Mouse (Mus musculus) gastrocnemius, adult 2 months (tissue): ENCODE results near the gene Pfdn5. TPM values are rescaled to one million over a fixed set of nuclear protein-coding genes. Genes with fewer than 3 reads are reported as not detected.
A peak's percentile ranks its signal among the peaks of the same experiment; 100 is the strongest.

Experiments used
- DNase-seq: peaks from one replicate; pipeline ENCODE4 v3.0.0; 2022
- H3K27ac ChIP-seq: fragments of 200-600 bp; 2 replicates; pipeline ENCODE4 v1.8.1; 2022; ENCODE audit warnings: mild to moderate bottlenecking
- H3K4me3 ChIP-seq: fragments of 200-600 bp; 2 replicates; pipeline ENCODE4 v1.8.1; 2022; ENCODE audit warnings: mild to moderate bottlenecking, moderate library complexity
- CTCF ChIP-seq: fragments of 200-600 bp; IDR thresholded peaks from 2 replicates; pipeline ENCODE4 v1.8.1; 2022; ENCODE audit warnings: antibody characterized with exemption, mild to moderate bottlenecking, moderate library complexity
- intact Hi-C: fragments of 180-260 bp; cut with DNase I; formaldehyde crosslinking; loops from one replicate; pipeline ENCODE4 v1.15.1; 2025
- long read RNA-seq, 2 experiments: library from polyadenylated mRNA; stranded (forward); transcript quantifications; one replicate each; pipeline ENCODE4 v2.0.0; 2021
- total RNA-seq, 2 experiments: library from RNA; stranded (reverse); gene quantifications; 2 replicates each; pipeline ENCODE4 v1.2.3; 2021

Gene Pfdn5
- total RNA-seq, result 100 to 1,000 TPM; 232 to 252 TPM
- long read RNA-seq, experiment 1, transcript Pfdn5-205 (6 exons, 1,062 nt), result major isoform, 73 of 75 reads
- long read RNA-seq, experiment 1, partial matches to known transcripts, result 0 of 75 reads
- long read RNA-seq, experiment 1, other reads (novel, unspliced or antisense), result 1 of 75 reads
- long read RNA-seq, experiment 2, transcript Pfdn5-205 (6 exons, 1,062 nt), result major isoform, 90 of 97 reads
- long read RNA-seq, experiment 2, partial matches to known transcripts, result 0 of 97 reads
- long read RNA-seq, experiment 2, other reads (novel, unspliced or antisense), result 5 of 97 reads

DNA sequence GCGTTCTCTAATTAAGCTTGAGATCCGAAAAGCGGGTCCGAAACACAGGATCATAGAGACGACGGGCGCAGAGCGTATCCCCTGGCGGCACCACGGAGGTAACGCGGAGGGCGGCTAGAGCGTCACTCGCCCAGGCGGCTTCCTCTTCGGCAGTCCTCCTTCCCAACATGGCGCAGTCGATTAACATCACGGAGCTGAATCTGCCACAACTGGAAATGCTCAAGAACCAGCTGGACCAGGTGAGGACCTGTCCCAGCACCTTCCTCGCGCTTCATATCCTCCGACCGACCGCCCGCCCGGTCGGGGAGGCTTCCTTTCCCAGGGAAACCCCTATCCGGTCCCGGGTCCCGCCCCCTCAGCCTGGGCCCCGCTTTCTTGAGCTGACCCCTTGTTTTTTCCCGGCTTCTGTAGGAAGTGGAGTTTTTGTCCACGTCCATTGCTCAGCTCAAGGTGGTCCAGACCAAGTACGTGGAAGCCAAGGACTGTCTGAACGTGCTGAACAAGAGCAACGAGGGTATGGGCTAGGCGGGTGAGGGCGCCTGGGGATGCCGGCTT lies at the start of gene Pfdn5:
Gene Pfdn5 (plus strand): TSS at position 95 of the 555 bp plus-strand sequence.
- H3K4me3 ChIP-seq, result peak within 1 kb of the TSS; percentile 89
- intact Hi-C loops, result no loop called here
- H3K27ac ChIP-seq, result peak within 1 kb of the TSS; percentile 89
- peak; percentile 91 for DNase-seq
- TF ChIP-seq CTCF, result peak; percentile 64

DNA sequence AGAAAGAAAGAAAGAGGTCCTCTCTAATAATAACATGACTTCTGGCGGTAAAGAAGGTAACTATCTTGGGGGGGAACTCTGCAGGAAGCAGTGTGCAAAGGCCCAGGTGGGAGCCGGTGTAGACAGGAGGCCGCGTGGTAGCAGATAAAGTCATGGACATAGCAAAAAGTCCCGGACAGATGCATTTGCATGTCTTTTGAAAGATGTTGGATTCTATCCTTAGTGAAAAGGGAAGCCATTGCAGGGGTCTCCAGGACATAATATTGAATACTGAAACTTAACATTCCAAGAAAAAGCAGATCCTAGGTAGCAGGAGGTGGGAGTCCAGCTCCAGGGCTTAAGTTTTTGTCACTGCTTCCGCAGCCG lies 47.2 kb upstream of the Pfdn5 start:
- H3K27ac ChIP-seq, result peak overlapping the region; percentile 96
- H3K4me3 ChIP-seq, result peak overlapping the region; percentile 85
- no peak for TF ChIP-seq CTCF
- intact Hi-C loops, result loop anchor here (1.0 kb wide), 1 partner anchor 39 kb away; no protein-coding TSS in a partner anchor
- DNase-seq, result no peak

DNA sequence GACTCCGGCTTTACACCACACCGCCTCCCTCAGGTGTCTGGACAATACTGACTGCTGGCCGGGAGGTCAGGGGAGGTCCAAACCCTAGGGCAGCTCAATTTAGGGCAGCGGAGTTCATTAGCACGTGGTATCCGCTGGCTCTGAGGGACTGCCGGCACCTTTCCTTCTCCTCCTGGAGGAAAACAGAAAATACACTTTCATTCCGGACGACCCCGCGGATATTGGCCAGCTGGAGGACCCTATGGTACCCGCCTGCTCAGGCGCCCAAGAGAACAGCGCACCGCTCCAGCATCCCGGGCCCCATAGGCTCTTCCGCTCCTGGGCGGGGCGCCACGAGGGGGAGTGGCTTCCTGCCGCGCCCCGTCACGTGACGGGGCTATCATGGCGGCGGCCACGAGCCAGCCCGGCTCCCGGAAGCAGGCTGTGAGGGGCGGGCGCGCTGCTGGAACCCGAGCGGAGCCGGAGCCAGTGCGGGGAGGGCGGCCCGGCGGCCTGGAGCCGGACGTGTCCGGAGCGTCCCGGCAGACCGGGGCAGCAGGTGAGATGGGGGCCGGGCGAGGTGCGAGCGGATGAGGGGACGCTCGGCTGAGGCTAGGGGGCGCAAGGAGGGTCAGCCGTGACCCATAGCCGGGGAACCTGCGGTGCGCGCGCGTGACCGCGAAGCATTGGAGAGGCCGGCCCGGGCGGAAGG lies 46.7 kb upstream of the Pfdn5 start, which contains the start of gene Mfsd5:
Gene Mfsd5 (plus strand): TSS at position 363 of the 691 bp plus-strand sequence.
- intact Hi-C loops, result loop anchor here (1.0 kb wide), 1 partner anchor 40 kb away; no protein-coding TSS in a partner anchor
- peak; percentile 94 for DNase-seq
- H3K4me3 ChIP-seq, result peak within 1 kb of the TSS; percentile 85
- peak; percentile 59 for TF ChIP-seq CTCF
- peak within 1 kb of the TSS; percentile 96 for H3K27ac ChIP-seq

DNA sequence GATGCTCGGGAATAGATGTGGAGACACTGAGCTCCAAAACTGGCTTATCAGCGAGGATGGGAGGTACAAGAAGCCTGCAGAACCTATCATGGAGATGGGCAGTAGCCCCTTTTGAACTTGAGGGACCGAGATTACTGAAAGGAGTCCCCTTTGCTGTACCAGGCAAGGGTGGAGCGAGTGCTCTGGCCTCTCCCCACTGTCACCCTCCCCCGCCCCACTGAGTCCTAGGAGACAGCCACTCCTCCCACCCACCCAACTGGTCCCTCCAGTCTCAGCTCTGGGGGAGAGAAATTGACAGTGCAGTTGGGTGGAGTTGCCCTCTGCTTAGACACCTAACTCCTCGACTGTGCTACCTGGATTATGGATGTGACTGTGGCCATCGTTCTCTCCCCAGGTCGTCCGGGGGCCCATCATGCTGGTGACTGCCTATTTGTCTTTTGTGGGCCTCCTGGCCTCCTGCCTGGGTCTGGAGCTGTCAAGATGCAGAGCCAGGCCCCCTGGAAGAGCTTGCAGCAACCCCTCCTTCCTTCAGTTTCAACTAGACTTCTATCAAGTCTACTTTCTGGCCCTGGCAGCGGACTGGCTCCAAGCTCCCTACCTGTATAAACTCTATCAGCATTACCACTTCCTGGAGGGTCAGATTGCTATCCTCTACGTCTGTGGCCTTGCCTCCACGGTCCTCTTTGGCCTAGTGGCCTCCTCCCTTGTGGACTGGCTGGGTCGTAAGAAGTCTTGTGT lies 46.0 kb upstream of the Pfdn5 start:
- Histone ChIP-seq H3K4me3 (peak overlapping the region; percentile 85), H3K27ac (peak overlapping the region; percentile 96)
- no peak for TF ChIP-seq CTCF
- intact Hi-C loops, result loop anchor here (1.0 kb wide), 1 partner anchor 41 kb away; no protein-coding TSS in a partner anchor
- no peak for DNase-seq

DNA sequence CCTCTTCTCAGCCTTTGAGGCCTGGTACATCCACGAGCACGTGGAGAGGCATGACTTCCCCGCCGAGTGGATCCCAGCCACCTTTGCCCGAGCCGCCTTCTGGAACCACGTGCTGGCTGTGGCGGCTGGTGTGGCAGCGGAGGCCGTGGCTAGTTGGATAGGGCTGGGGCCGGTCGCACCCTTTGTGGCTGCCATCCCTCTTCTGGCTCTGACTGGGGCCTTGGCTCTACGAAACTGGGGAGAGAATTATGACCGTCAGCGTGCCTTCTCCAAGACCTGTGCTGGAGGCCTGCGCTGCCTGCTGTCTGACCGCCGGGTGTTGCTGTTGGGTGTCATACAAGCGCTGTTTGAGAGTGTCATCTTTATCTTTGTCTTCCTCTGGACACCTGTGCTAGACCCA lies 45.3 kb upstream of the Pfdn5 start:
- no peak for TF ChIP-seq CTCF
- intact Hi-C loops, result no loop called here
- DNase-seq, result no peak
- H3K27ac ChIP-seq, result peak overlapping the region; percentile 96; the same call in 1 of the 2 replicates
- peak overlapping the region; percentile 85 for H3K4me3 ChIP-seq

DNA sequence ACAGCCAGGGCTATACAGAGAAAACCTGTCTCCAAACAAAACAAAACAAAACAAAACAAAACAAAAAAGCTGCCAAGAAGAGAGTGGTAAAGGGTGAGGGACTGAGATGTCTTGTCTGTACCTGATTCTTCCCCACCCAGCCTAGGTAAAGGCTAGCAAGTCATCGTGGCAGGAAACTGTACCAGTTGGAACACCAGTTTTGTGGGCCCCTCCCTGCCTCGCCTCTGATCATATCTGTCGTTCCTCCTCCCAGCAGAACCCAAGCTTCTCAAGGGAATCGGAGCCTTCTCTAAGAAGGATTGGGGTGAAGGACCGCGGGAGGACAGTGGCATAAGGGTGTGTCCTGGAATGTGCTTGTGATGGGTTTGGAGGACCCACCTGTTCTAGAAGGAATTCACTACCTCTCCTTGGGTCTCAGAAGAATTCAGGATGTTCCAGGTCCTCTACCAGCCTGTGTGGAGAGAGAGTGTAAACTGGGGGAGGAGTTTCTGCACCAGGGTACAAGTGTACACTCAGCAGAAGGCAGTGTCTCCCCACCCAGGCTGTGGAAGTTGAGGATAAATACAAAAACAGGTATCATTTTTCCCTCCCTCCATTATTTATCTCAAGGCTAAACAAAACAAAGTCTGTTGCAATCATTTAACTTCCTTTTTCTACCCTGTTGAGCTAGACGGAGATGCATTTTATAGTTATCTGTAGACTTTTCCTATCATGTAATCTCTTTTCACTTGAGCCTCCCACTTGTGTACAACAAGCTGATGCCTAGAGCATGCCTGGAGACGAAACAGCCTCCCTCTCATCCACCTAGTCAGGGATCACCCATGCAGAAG lies 43.2 kb upstream of the Pfdn5 start:
- H3K4me3 ChIP-seq, result no peak overlapping the region
- no peak for TF ChIP-seq CTCF
- intact Hi-C loops, result no loop called here
- no peak for DNase-seq
- no peak overlapping the region for H3K27ac ChIP-seq

DNA sequence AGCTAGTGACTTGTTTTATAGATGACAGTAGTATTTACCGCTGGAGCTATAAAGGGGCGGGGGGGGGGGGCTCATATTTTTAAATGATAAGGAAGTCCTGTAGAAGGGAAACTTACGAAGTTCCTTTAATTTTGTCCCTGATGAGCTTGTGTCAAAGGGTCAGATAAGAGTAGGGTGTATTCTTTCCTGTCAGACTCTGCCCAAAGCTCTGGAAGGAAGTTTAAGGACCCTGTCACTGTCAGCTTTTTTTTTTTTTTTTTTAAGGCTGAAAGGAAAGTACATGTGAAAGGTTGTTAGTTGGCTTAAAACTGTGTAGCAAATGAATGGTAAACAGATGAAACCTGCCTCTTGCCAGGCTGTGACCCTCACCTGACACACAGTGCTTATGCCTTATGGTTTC lies 42.3 kb upstream of the Pfdn5 start:
- no peak for TF ChIP-seq CTCF
- H3K27ac ChIP-seq, result no peak overlapping the region
- DNase-seq, result no peak
- H3K4me3 ChIP-seq, result no peak overlapping the region
- intact Hi-C loops, result no loop called here

DNA sequence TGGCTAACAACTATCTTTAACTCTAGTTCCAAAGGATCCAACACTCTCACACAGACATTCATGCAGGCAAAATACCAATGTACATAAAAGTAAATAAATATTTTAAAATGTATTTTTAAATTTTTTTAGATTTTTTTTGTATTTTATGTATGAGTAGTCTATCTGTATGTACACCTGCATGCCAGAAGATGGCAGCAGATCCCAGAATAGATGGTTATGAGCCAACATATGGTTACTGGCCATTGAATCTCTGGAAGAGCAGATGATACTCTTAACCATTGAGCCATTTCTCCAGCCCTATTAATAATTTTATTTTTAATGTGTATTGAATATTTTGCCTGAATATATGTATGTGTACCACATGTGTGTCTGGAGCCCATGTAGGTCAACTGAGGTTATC lies 38.5 kb upstream of the Pfdn5 start:
- no peak overlapping the region for H3K27ac ChIP-seq
- peak; percentile 73 for TF ChIP-seq CTCF
- DNase-seq, result no peak
- intact Hi-C loops, result no loop called here
- no peak overlapping the region for H3K4me3 ChIP-seq

DNA sequence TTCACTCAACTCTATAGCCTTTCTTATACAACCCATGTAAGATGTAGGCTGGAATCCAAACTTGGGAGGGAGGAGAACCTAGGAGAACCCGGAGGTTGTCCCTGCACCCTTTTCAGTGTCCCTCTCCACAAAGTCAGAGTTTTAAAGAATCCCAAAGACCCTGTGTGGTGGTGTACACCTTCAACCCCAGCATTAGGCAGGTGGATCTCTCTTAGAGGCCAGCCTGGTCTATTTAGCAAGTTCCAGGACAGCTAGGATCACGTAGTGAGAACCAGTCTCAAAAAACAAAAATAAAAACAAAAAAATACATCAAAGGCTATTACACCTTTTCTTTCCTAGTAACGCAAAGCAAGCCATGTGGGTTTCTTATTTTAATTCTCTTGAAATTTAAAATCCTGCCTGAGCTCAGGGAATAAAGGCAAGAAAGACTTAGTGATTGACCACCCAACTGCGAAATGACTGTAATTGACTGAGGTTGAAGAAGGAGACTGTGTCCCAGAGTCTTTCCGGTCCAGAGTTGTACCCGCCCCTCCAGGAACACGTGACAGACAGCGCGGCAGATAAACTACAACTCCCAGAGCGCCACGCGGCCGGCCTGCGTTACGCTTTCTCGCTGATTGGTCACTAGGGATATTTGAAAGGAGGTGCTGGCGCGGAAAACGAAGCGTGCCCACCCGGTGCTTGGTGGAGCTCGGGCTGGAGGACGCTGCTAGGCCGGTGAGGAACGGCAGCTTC lies 30.1 kb upstream of the Pfdn5 start, which contains the start of gene Espl1:
Gene Espl1 (plus strand): TSS at position 634 of the 735 bp plus-strand sequence.
- peak; percentile 95 for DNase-seq
- Histone ChIP-seq H3K27ac (peak within 1 kb of the TSS; percentile 84), H3K4me3 (peak within 1 kb of the TSS; percentile 80)
- TF ChIP-seq CTCF, result no peak
- intact Hi-C loops, result no loop called here

DNA sequence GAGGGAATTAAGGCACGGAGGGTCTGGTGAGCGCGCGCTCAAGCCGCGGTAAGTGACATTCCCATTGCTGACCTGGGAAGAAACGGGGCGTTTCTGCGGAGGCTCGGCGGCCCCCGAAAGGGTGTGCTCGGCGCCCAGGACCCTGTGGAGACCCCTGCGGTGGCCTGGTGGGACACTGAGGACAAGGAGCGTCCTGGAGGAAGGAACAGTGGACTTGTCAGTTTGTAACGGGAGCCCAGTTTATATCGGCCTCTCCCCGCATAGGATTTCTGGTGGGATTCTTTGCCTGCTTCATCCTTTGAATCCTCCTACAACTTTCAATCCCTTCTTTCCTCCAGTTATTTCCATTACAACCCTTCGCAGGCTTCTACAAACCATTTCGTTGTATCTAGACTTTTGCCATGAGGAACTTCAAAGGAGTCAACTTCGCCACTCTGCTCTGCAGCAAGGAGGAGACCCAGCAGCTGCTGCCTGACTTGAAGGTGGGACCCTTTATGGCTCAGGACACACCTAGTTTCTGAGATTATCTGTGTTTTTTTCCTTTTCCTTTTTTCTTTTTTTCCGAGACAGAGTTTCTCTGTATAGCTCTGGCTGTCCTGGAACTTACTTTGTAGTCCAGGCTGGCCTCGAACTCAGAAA lies 29.4 kb upstream of the Pfdn5 start:
- H3K4me3 ChIP-seq, result peak overlapping the region; percentile 80
- H3K27ac ChIP-seq, result no peak overlapping the region
- no peak for TF ChIP-seq CTCF

DNA sequence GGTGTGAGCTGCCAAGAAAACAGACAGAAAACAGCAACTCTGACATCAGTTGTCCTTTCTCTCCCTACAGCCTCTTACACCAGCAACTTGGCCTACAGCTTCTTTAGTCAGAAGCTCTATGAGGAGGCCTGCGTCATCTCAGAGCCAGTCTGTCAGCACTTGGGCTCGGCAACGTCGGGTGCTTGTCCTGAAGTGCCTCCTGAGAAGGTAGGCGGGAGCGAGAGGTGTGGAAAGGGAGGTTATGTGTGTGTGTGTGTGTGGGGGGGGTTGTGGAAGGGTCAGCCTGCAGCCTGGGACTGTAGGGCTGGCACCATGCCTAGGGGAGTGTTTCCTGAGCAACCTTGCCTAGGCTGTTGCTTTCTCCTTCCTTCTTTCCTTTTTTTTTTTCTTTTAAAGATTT lies 23.4 kb upstream of the Pfdn5 start:
- no peak for DNase-seq
- no peak for TF ChIP-seq CTCF
- Histone ChIP-seq H3K4me3 (no peak overlapping the region), H3K27ac (no peak overlapping the region)
- intact Hi-C loops, result no loop called here

More for the DNA sequence above, 29.4 kb upstream of the Pfdn5 start:
- intact Hi-C loops, result no loop called here
- no peak for DNase-seq
